Mouse (Mus musculus) cerebellum, postnatal 25 days (tissue): ENCODE data around the gene Id2.

Source experiments
- DNase-seq, 2 experiments: peaks; one replicate each; pipeline ENCODE4 v3.0.0; 2021; ENCODE audit warnings: mixed read lengths in 2 of 2

The Id2 gene

DNA sequence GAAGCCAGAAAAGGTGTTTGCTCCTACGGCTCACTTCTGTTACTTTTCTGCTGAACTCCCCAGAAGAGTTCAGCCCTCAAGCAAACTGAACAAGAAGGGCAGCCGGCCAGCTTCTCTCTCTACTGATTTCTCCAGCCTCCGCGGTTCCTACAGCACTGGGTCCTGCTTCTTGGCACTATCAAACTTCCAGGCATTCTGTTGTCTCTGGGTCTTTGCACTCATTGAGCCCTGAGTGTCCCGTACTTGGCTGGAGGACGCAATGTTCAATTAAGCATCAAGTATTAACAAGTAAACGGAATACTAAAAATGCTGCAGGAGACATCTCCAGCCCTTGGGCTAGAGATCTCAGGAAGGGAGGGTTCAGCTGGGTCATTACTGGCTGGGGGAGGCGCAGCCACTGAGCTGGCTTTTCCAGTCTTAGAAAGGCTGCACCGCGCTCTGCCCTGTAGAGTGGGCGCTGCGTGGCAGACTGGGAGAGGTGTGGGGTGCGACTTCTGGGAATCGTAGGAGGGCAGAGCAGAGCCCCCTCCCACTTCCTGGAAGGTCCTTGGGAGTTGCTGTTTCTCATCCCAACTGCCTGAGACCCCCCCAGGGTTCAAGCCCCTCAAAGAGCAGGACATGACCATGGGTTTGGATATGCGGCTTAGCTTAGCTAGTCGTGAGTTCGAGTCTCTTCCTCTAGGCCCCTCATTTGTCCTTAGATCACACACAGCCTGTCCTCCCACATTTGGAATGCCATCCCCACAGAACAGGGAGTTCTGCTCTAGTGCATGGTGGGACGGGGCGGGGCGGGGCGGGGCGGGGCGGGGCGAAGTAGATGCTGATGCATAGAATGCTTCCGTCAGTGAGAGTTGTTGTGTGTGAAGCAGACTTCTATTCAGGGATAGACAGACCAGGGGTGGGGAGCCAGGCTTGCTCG is 13.4 kb downstream of the Id2 start:
- no peak for DNase-seq

DNA sequence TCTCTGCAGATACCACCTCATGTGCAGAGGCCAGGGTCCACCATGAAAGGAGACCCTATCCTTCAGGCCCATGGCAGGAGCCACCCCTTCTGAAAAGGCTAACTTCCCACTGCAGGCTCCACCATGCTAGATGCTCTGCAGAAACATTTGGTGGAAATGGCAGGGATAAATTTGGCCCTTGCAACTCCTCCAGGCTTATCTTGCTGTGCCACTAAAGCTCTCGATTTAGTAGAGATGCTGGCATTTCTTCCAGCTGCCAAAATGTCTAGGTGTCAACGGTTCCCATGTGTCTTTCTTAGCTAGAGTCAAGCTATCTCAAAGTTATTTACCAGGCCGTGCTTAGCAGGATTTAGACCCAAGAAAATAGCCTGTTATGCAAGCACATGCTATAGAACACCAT is 22.6 kb downstream of the Id2 start:
- DNase-seq: no peak

DNA sequence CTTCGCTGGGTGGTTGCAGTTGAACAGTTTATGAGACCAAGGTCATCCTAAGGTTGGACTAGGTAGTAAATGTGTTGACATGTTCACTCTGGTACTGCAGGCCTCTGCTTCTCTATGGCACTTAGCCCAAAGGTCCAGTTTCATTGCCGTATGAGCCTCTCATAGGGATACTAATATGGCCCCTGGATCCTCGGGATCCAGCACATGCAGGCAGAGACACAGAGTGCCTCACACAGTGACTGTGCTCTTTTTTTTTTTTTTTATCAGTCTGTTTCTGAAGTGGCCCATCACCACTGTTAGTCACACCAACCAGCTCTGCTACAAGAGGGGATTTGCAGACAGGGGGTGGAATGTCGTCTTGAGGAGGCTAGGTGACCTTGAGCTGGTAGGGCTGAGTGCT is 23.6 kb downstream of the Id2 start:
- DNase-seq: no peak

DNA sequence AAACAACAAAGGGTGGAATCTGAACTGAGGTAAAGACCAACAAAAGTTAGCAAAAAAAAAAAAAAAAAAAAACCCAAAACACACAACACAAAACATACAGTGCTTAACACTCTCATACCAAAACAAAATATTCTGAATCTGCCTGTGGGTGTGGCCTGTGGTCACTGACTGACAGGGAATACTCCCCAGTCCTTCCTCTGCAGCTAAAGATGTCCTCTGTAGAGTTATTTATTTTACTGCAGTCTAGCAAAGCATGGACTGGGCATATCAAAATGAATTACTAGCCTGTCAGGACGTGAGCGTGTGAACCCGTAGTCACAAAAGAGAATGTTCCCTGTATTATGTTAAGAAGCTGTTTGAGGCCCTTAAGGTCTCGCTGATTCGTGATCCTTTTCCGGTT is 34.7 kb downstream of the Id2 start:
- DNase-seq: no peak

DNA sequence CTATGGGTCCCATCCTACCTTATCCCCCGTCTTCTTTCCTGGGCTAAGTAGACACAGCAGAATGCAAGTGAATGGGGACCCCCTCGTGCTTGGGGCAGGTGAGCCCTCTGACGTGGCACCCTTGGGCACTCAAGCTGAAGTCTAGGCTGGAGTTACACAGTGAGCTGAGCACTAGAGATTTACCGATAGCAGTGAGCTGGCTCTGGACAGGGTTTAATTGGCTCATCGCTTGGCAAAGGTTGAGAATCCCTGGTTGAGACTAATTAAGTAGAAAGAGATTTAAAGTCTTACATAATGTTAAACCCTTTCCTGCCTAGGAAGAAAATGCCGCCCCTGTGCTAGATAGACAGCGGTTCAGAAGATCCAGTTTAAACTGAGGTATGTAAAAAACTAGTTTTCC is 36.0 kb downstream of the Id2 start:
- DNase-seq: no peak

DNA sequence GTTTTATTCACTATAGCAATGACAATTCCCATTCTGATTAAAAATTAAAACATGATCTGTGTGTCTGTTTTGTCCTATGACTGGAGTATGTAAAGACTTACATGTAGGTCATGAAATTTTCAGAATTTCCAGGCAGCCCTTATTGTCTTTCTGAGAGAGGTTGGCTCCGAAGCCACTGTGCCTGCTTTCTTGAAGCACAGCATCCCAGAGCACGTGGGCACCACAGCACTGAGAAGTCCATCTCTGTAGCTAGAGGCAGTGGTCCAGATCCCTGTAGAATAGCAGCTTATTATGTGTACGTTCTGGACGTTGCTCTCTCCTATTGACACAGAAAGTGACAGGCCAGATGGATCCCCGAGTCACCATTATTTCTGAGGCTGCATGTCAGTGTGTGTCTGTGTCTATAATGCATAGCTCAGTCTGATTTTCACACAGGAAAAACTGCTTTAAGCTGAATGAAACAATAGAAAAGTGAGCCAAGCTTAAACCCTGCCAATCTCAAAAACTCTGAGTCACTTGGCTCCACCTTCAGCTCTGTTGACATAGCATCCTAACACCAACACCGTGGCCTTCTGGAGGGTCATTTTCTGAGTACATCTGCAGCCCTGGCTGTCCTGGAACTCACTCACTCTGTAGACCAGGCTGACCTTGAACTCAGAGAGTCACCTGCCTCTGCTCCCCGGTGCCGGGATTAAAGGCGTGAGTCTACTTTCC is 37.3 kb downstream of the Id2 start:
- DNase-seq: no peak

DNA sequence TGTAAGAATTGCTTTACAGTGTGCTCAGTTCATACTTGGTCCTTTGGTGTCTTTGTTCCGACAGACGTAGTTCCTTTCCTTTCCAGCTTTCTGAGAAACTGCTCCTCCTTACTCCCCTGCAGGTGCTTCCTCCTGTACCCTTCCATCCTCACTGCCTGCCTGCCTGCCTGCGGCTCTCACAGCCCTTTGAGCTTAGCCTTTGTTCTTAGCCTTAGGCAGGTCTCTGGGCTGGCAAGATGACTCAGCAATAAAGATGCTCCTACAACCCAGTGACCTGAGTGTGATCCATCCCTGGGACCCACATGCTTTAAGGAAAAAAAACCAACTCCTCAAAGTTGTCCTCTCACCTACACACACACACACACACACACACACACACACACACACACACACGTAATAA is 42.0 kb downstream of the Id2 start:
- no peak for DNase-seq

DNA sequence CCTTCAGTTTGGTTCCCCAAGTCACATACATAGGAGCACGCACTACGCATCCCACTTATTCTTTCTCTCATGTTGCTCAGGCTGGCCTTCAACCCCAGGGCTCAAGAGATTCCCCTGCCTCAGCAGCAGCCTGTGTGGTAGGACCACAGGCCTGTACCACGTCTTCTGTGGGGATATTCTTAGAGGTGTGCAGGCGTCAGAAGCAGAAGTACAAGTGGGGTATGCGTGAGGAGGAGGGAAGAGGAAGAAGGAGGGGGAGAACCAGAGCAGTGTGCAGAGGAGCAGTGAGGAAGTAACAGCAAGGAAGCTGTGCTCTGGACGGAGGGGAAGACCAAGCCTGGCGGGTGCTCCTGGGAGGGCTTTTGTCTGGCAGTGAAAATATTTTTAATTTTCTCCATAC is 42.4 kb downstream of the Id2 start:
- no peak for DNase-seq

DNA sequence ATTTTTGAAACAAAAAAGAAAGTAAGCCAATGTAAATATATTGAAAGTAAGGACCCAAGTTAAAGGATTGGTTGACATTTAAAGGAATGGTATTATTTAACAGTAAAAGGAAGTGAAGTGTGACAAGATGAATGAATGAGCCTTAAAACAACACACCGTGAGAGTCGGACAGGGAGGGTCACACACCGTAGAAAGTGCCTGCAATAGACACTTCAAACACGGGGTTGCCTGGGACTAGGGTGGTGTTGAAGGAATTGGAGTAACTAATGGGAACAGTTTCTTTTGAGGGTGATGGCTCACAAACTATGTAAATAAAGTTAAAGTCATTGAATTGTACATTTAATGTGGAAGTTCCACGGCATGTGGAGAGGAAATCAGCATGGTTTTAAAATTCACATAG is 47.7 kb downstream of the Id2 start:
- no peak for DNase-seq

DNA sequence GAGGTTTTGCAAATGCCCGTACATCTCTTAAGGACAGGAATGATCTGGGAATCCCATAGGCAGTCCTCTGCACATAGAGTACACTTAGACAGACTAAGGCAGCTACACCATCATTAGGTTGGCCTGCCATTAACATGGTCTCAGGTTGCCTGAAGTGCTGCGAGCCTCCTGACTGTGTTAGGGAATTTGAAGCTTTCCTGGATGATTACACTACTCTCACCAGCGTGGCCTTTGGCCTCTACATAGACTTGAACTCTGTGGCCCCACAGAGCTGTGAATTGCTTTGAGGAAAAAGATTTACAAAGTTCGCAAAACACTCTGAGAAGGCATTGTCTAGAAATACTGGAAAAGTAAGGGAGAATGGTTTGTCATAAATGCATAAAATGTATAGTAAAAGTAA is 52.4 kb downstream of the Id2 start:
- DNase-seq: no peak

DNA sequence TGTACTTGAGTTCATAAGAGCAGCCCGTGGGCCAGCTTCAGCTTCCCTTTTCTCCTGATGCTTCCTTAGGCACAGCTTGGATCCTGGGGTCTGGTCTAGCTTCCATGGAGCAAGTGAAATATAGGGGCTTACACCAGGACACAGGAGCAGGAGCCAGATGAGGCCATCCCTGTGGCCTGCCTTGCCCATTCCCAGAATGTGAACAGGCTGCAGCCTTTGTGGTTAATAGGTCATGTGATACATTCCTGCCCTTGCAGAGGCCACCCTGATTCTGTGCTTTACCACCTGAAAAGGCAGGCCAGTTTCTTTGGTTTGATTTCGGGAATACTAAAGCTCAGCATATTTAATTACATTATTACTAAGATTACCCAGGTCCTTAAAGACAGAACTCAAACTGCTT is 52.9 kb downstream of the Id2 start:
- no peak for DNase-seq
